Mouse (Mus musculus): Measurements from ENCODE around the gene Thbs2. TPM values are rescaled to one million over a fixed set of nuclear protein-coding genes. Genes with fewer than 3 reads are reported as not detected.
"Not testable (repeated sequence)": the region's sequence is repeated elsewhere in the genome, so short reads cannot be mapped to it uniquely, and the experiment has no call there.

Gene Thbs2
- polyA plus RNA-seq, 1 experiment from 2014 or later = 4.1 TPM

DNA sequence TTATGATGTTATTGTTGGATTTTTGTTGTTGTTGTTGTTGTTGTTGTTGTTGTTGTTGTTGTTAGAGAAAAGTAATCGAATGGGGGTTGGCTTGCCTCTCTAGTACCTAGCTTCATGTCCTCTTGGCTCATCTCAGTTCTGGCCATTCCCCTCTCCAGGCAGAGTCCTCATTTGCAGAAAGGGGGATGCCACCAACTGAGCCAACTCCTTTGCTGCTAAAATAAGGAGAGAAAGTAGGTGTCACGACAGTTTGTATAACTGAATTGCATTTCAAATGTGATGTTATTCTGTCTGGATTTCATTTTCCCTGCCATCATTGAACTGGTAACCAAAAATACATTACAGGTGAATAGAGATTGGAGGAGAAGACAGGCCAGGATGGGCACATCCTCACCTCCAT is 35.9 kb downstream of the Thbs2 start:
- Histone ChIP-seq H3K4me3 (no peak overlapping the region), H3K9me3 (no peaks in the 10 kb centered on the region), H3K27me3 (no peaks in the 10 kb centered on the region), H3K4me2 (no peak overlapping the region), H3K27ac (no peak overlapping the region), H3K4me1 (replicated peaks) (no peaks in the 10 kb centered on the region), H3K36me3 (no peaks in the 10 kb centered on the region), H3K9ac (no peak overlapping the region)
- no peak for ATAC-seq (ENCODE audit: low FRiP score)
- WGBS = 86% methylated on average over 2 of the region's 2 CpGs

DNA sequence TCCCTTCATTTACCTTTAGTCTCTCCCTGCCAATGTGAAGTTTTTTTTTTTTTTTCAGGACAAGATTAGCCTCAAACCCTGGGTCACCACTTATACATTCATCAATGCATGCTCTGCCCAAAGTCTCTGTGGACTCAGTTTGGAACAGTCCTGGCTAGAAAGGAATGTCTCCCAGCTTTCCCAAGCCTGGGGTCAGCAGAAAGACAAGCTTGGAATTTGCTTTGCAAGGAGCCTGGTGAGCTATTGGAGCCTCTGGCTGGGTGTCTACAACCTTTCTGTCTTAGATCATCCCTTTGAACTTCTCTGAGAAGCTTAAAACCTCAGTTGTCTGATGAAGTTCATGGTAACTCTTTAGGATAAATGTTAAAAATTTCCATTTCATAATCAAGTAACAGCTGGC is 36.9 kb downstream of the Thbs2 start:
- ATAC-seq (ENCODE audit: low FRiP score) = no peak
- no peak overlapping the region for H3K27ac ChIP-seq
- no peak overlapping the region for H3K4me3 ChIP-seq
- no peaks in the 10 kb centered on the region for H3K9me3 ChIP-seq
- H3K4me1 ChIP-seq (replicated peaks) = no peaks in the 10 kb centered on the region
- no peak overlapping the region for H3K4me2 ChIP-seq
- no peaks in the 10 kb centered on the region for H3K36me3 ChIP-seq
- H3K27me3 ChIP-seq = no peaks in the 10 kb centered on the region
- no peak overlapping the region for H3K9ac ChIP-seq

DNA sequence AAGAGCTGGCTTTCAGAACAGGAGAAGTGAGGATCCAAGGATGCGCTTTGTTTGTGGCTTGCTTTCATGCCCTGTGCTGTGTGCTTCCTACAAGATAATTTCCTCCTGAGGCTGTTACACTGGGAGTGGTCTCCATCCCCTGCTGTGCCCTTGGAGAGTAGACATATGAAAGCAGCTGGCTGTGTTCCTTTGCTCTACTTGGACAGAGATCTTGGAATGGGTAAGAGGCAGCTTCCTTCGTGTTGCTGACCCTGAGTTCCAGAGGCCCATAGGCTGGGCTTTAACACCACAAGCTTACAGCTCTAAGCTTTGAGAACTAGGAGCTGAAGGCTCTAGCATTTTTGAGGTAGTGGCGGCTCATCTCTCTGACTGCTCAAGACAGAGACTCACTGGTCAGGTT is 39.1 kb downstream of the Thbs2 start:
- Histone ChIP-seq H3K27me3 (no peaks in the 10 kb centered on the region), H3K4me2 (no peak overlapping the region), H3K9me3 (no peaks in the 10 kb centered on the region), H3K9ac (no peak overlapping the region), H3K4me3 (no peak overlapping the region), H3K27ac (no peak overlapping the region), H3K36me3 (no peaks in the 10 kb centered on the region), H3K4me1 (replicated peaks) (no peaks in the 10 kb centered on the region)
- WGBS = 82% methylated on average over 3 of the region's 3 CpGs
- ATAC-seq (ENCODE audit: low FRiP score) = no peak

DNA sequence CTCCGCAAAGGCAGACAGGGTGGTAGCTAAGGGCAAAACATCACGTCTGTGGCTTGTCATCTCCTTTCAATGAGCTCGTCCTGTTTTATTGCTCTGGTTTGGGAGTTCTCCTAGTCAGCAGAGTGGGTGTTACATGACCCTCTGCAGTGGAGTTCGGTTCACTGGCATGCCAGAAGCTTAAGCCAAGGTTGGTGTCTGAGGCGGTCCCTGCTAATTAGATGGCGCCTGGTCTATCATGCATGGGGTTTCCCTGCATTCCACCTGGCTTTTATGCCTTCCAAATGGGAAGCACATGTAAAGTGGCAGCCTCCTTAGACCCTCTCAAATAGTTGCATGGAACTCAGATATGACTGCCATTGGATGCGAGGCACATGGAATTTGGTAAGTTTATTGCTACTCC is 42.0 kb downstream of the Thbs2 start:
- Histone ChIP-seq H3K27me3 (no peaks in the 10 kb centered on the region), H3K36me3 (no peaks in the 10 kb centered on the region), H3K4me1 (replicated peaks) (no peaks in the 10 kb centered on the region), H3K9ac (no peak overlapping the region), H3K9me3 (no peaks in the 10 kb centered on the region), H3K4me2 (no peak overlapping the region), H3K4me3 (no peak overlapping the region), H3K27ac (no peak overlapping the region)
- no peak for ATAC-seq (ENCODE audit: low FRiP score)
- 90% methylated on average over 7 of the region's 7 CpGs for WGBS

DNA sequence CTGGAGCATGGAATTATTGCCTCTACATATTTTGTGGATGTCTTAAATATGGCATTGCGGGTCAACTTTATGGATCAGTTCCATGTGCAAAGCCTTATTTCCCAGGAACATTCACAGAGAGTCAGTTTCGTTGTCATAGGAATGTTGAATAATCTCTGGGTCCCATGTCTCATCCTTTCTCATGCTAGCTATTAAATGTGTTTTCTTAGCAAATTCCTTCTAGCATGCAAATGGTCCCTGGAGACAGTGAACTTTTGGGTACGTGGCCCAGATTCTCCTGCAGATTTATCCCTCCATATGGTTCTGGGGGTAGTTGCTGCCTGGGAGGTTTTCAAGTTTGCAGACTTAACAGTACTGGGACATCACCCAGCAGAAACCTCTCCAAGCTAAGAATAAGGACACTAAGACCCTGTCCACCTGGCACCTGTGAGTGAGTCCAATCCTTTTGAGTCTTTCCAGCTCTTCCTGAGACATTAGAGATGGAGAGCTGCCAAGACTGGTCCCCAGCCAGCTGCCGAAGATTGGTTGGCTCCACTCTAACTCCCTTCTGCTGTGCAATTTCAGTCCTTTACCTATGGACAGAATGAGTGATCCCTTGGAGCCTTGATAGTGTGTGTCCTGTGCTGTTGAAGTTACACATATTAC is 45.9 kb downstream of the Thbs2 start:
- no peak overlapping the region for H3K4me3 ChIP-seq
- H3K36me3 ChIP-seq = no peaks in the 10 kb centered on the region
- H3K9me3 ChIP-seq = no peaks in the 10 kb centered on the region
- WGBS = 75% methylated on average over 4 of the region's 4 CpGs
- H3K4me1 ChIP-seq (replicated peaks) = no peaks in the 10 kb centered on the region
- ATAC-seq (ENCODE audit: low FRiP score) = no peak
- no peak overlapping the region for H3K4me2 ChIP-seq
- H3K27ac ChIP-seq = no peak overlapping the region
- H3K9ac ChIP-seq = no peak overlapping the region
- H3K27me3 ChIP-seq = no peaks in the 10 kb centered on the region

DNA sequence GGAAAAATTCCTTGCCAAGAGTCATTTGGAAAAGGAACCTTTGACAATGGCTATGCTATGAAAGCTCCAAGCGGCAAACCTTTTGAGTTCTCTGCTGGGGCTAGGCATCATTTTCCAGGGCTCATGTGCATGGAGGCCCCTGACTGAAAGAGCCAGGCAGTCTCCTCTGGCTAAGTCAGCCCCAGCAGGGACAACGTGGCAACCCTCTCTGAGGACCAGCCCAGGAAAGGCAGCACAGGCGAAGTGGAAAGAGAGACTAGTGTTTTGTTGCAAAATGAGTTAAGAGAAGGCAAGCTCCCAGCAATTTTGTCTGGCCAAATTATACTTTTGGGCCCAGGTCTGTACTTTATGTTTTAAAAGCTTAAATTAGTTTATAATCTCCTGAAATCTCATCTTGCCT is 50.0 kb downstream of the Thbs2 start:
- H3K4me2 ChIP-seq = no peak overlapping the region
- no peak overlapping the region for H3K4me3 ChIP-seq
- H3K36me3 ChIP-seq = no peaks in the 10 kb centered on the region
- no peaks in the 10 kb centered on the region for H3K27me3 ChIP-seq
- ATAC-seq (ENCODE audit: low FRiP score) = no peak
- no peak overlapping the region for H3K9ac ChIP-seq
- H3K27ac ChIP-seq = no peak overlapping the region
- WGBS = 68% methylated on average over 3 of the region's 3 CpGs
- no peaks in the 10 kb centered on the region for H3K9me3 ChIP-seq
- no peaks in the 10 kb centered on the region for H3K4me1 ChIP-seq (replicated peaks)

DNA sequence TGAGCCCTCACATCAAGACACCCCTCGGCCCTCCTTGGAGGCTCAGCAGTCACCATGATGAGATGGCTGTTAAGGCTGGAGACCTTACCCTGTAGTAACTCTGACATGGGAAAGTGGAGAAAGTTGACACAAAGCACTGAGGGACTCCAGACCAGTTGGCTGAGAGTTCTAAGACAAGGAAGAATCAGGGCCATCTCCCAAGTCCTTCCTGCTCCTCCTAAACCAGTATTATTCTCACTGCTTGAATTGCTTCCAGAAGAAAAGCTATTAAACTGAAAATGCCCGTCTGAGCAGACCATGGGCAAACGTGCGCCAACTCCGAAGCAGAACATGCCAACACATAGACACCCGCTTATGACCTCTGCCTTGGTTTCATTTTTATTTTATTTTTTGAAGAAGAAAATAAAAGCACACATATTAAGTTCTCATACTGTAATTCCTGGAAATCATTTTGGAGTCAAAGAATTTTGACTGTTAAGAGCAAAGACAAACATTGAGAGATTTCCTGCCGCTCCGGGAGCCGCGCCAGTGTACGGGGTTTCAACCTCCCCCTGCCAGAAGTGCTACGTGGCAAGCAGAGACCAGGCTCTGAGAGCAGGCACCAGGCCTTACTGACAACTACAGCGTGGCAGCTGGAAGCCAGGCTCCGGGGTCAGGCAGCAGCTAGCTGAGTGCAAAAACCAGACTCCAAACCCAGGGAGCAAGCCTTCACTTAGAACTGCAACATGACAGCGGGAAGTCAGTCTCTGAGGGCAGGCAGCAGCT is 53.5 kb downstream of the Thbs2 start:
- 88% methylated on average over 15 of the region's 15 CpGs for WGBS
- no peak for ATAC-seq (ENCODE audit: low FRiP score)
- Histone ChIP-seq H3K4me2 (no peak overlapping the region), H3K27ac (no peak overlapping the region), H3K9ac (no peak overlapping the region), H3K4me1 (replicated peaks) (no peaks in the 10 kb centered on the region), H3K4me3 (no peak overlapping the region), H3K9me3 (no peaks in the 10 kb centered on the region), H3K36me3 (no peaks in the 10 kb centered on the region), H3K27me3 (no peaks in the 10 kb centered on the region)

DNA sequence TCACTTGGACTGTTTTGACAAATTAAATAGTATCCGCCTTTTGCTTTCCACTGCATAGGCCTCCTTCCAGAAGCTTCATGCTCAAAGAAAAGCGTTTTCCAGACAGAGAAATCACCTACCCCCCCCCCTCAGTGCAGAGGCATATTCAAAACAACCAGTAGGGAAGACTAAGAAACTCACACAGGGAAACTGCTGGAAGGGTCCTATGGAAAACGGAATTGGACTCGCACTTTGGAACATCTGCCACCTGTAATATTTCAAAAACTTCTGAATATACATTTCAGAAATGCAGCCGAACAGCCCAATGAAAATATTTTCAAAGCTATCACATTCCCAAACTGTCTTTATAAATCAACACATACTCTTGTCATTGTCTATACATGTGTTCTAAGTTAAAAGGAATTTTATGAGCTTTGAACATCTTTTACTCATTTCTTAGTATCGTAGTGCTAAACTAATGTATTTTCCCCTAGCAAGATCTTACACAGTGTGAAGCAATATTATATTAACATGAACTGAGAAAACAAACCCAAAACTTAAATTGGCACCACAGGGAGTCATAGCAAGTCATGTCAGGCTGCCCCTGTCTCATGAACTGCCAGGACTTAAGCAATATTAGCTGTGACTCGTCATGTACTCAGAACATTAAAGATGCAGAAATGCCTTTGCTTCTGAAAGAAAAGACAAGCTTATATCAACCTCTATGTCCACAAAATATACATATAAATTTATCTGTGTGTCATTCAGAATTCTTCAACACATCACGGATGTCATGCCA is 58.3 kb downstream of the Thbs2 start:
- Histone ChIP-seq H3K27ac (no peak overlapping the region), H3K4me3 (no peak overlapping the region), H3K4me2 (no peak overlapping the region), H3K36me3 (no peaks in the 10 kb centered on the region), H3K27me3 (no peaks in the 10 kb centered on the region), H3K4me1 (replicated peaks) (no peaks in the 10 kb centered on the region), H3K9me3 (no peaks in the 10 kb centered on the region), H3K9ac (no peak overlapping the region)
- 86% methylated on average over 8 of the region's 8 CpGs for WGBS
- ATAC-seq (ENCODE audit: low FRiP score) = no peak

DNA sequence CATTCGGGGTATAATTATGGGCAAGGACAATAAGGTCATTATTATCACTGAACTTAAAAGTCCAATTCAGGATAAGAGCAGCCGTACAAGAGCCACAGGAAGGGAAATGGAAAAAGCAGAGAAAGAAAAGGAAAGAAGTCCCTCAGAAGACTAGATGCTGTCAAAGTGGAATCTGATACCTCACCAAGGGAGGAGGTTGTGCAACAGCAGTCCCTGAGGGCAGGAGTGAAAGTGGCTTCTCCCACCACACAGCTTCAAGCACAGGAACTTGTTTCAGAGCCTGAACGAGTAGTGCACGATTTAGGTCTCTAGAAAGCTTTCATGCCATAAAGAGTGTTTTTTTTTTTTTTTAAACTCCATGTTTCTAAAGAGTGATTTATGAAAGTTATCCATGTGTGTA is 65.1 kb downstream of the Thbs2 start:
- H3K4me3 ChIP-seq = no peak overlapping the region
- no peaks in the 10 kb centered on the region for H3K36me3 ChIP-seq
- no peak overlapping the region for H3K4me2 ChIP-seq
- ATAC-seq (ENCODE audit: low FRiP score) = no peak
- H3K27me3 ChIP-seq = no peaks in the 10 kb centered on the region
- WGBS = 81% methylated on average over 4 of the region's 4 CpGs
- no peaks in the 10 kb centered on the region for H3K4me1 ChIP-seq (replicated peaks)
- H3K9me3 ChIP-seq = no peaks in the 10 kb centered on the region
- H3K27ac ChIP-seq = no peak overlapping the region
- H3K9ac ChIP-seq = no peak overlapping the region

DNA sequence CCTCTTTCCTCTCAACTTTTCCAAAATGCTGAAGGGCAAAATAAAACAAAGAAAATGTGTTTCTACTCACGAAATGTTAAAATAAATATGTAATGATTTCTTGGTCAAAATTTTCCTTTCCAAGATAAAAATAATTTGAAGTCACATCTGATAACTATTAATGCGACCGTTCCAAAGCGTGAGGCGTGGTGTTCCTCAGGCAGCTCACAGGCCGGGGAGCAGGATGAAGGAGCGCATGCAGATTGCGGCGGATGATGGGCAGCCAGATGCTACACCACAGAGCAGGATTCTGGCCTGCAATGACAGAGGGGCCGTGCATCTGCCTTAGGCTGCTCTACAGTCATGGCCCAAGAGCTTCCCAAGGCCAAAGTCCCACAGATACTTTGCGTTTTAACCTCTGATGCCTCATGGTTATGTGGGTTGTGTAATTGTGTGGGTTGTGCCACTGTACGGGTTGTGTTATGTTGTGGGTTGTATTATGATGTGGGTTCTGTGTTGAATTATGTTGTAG is 66.2 kb downstream of the Thbs2 start:
- ATAC-seq (ENCODE audit: low FRiP score) = no peak
- H3K9ac ChIP-seq = no peak overlapping the region
- WGBS = 89% methylated on average over 12 of the region's 12 CpGs
- no peaks in the 10 kb centered on the region for H3K9me3 ChIP-seq
- H3K36me3 ChIP-seq = no peaks in the 10 kb centered on the region
- no peak overlapping the region for H3K4me2 ChIP-seq
- H3K27me3 ChIP-seq = no peaks in the 10 kb centered on the region
- H3K4me3 ChIP-seq = no peak overlapping the region
- no peaks in the 10 kb centered on the region for H3K4me1 ChIP-seq (replicated peaks)
- H3K27ac ChIP-seq = no peak overlapping the region

DNA sequence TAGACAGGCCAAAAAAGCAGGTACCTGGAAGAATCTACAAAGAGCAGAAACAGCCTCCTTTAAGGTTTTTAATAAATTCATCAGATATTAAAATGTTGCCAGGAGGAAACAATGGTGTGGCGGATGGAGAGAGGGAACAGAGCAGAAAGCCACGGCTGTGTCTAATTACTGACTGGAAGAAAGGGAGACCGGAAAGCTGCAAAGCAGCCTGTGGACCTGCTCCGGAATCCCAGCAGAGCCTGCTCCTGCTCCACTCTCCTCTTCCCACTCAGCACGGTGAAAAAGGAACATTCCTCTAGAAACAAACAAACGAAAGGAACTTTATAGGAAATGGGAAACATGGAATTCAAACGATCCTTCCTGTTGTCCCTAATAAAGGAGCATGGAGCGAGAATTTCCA is 69.6 kb downstream of the Thbs2 start:
- Histone ChIP-seq H3K4me3 (no peak overlapping the region), H3K27ac (no peak overlapping the region), H3K9ac (no peak overlapping the region), H3K27me3 (no peaks in the 10 kb centered on the region), H3K4me2 (no peak overlapping the region), H3K9me3 (no peaks in the 10 kb centered on the region), H3K4me1 (replicated peaks) (no peaks in the 10 kb centered on the region), H3K36me3 (no peaks in the 10 kb centered on the region)
- WGBS = 57% methylated on average over 8 of the region's 8 CpGs
- ATAC-seq (ENCODE audit: low FRiP score) = no peak

DNA sequence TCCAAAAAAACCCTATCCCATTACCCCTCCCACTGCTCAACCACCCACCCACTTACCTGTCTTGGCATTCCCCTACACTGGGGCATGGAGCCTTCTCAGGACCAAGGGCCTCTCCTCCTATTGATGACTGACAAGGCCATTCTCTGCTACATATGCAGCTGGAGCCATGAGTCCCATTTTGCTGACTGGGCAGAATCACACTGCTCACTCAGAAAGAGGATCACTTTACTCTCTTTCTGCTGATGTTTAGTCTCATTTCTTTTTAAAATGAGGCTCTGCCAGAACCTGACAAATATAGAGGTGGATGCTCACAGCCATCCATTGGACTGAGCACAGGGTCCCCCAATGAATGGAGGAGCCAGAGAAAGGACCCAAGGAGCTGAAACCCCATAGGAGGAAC is 73.0 kb downstream of the Thbs2 start:
- H3K4me3 ChIP-seq; H3K4me2 ChIP-seq; H3K4me1 ChIP-seq (replicated peaks); H3K27ac ChIP-seq; H3K36me3 ChIP-seq; H3K9ac ChIP-seq; ATAC-seq (ENCODE audit: low FRiP score); H3K27me3 ChIP-seq; H3K9me3 ChIP-seq: not testable (repeated sequence)

All from hindbrain, embryonic 13.5 days (tissue).